Mouse (Mus musculus): ENCODE measurements around the gene Scgb1a1. TPM values are rescaled to one million over a fixed set of nuclear protein-coding genes. Genes with fewer than 3 reads are reported as not detected.
A peak's percentile ranks its signal among the peaks of the same experiment; 100 is the strongest.
"Not testable (repeated sequence)": the region's sequence is repeated elsewhere in the genome, so short reads cannot be mapped to it uniquely, and the experiment has no call there.

The Scgb1a1 gene
- polyA plus RNA-seq, 1 experiment: not detected

DNA sequence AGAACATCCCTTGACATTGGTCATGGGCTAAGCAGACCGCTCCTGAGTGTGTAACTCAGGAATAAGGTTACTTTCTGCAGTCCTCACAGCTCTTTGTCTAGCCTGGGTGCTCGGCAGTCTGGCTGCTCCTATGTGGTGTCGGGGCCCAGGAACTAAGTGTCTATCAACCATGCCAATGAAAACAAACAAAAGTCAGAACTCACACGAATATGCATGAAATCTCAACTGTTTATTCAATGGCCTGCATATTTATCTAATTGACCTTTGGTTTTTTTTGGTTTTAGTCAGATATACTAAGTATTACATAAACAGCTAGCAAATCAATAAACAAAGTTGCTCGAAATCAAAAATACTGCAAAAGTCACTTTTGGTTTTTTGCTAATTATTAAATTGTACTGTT, 7.4 kb upstream of the Scgb1a1 start:
- no peak for DNase-seq
- WGBS: 81% methylated on average over 5 of the region's 5 CpGs
- H3K4me1 ChIP-seq (ENCODE audit: control insufficient read depth, insufficient read depth, low read length): no peaks in the 10 kb centered on the region
- TF ChIP-seq POLR2A (IDR thresholded peaks at IDR 0.05; ENCODE audit: borderline replicate concordance, insufficient read depth, low read length) (no peak), CTCF (IDR thresholded peaks at IDR 0.05; ENCODE audit: borderline replicate concordance, insufficient read depth, low read depth, low read length) (no peak)
- no peaks in the 10 kb centered on the region for H3K27me3 ChIP-seq (ENCODE audit: control insufficient read depth, insufficient read depth, low read length)
- H3K4me3 ChIP-seq (replicated peaks; ENCODE audit: insufficient read depth, low read depth, low read length): no peak overlapping the region
- H3K27ac ChIP-seq (ENCODE audit: insufficient read depth, low read length): no peak overlapping the region

DNA sequence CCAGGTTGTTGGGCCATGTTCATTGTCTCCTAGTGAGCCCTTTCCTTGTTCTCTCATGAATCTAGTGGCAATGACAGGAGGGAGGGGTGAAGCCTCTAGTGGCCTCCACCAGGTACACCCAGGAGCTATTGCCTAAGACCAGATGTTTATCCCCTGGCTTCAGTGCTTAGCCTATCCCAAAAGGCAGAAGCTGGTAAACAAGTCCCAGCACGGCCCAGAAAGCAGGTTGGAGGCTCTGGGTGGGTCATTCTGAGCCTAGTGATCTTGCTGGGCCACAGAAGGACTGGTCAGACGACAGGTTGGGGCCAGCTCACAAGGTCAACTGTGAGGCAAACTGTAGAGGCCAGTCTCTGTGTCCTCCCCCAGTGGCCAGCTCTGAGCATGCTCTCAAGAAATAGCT, 3.0 kb upstream of the Scgb1a1 start:
- 52% methylated on average over 2 of the region's 2 CpGs for WGBS
- no peak for DNase-seq
- no peaks in the 10 kb centered on the region for H3K27me3 ChIP-seq (ENCODE audit: control insufficient read depth, insufficient read depth, low read length)
- H3K4me1 ChIP-seq (ENCODE audit: control insufficient read depth, insufficient read depth, low read length): no peaks in the 10 kb centered on the region
- H3K27ac ChIP-seq (ENCODE audit: insufficient read depth, low read length): no peak overlapping the region
- no peak overlapping the region for H3K4me3 ChIP-seq (replicated peaks; ENCODE audit: insufficient read depth, low read depth, low read length)
- no peak for TF ChIP-seq CTCF (IDR thresholded peaks at IDR 0.05; ENCODE audit: borderline replicate concordance, insufficient read depth, low read depth, low read length)
- no peak for TF ChIP-seq POLR2A (IDR thresholded peaks at IDR 0.05; ENCODE audit: borderline replicate concordance, insufficient read depth, low read length)

DNA sequence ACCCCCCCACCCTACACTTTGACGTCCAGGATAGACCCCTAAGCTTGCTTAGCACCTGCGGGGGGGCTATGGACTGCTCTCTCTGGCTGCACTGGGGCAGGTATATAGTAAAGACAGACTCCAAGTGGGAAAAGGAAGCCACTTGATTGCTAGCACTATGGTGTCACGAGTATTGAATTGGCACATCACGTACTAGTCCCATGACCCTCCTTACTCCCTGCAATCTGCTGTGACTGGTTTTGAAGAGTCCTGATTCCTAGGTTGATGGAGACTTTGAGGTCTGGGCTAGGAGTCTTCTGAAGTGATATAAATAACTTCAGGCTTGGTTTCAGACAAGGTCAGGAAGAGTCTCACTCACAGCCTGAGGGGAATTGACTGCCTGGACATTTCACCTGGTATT, 2.4 kb upstream of the Scgb1a1 start:
- TF ChIP-seq POLR2A (IDR thresholded peaks at IDR 0.05; ENCODE audit: borderline replicate concordance, insufficient read depth, low read length) (no peak), CTCF (IDR thresholded peaks at IDR 0.05; ENCODE audit: borderline replicate concordance, insufficient read depth, low read depth, low read length) (no peak)
- Histone ChIP-seq H3K27me3 (ENCODE audit: control insufficient read depth, insufficient read depth, low read length) (no peaks in the 10 kb centered on the region), H3K27ac (ENCODE audit: insufficient read depth, low read length) (no peak overlapping the region), H3K4me1 (ENCODE audit: control insufficient read depth, insufficient read depth, low read length) (no peaks in the 10 kb centered on the region), H3K4me3 (replicated peaks; ENCODE audit: insufficient read depth, low read depth, low read length) (no peak overlapping the region)
- DNase-seq: no peak
- 63% methylated on average over 4 of the region's 4 CpGs for WGBS

DNA sequence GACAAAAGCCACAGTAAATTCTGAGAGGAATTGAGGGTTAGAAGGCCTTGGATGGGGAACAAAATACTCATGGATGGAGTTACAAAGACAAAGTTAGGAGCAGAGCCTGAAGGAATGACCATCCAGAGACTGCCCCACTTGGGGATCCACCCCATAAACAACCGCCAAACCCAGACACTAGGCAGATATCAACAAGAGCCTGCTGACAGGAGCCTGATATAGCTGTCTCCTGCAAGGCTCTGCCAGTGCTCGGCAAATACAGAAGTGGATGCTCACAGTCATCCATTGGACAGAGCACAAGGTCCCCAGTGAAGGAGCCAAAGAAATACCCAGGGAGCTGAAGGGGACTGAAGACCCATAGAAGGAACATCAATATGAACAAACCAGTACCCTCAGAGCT, 3.9 kb downstream of the Scgb1a1 start:
- not testable (repeated sequence) for H3K4me3 ChIP-seq (replicated peaks; ENCODE audit: insufficient read depth, low read depth, low read length); H3K27me3 ChIP-seq (ENCODE audit: control insufficient read depth, insufficient read depth, low read length); H3K4me1 ChIP-seq (ENCODE audit: control insufficient read depth, insufficient read depth, low read length); DNase-seq; H3K27ac ChIP-seq (ENCODE audit: insufficient read depth, low read length)
- 86% methylated on average over 2 of the region's 2 CpGs for WGBS

DNA sequence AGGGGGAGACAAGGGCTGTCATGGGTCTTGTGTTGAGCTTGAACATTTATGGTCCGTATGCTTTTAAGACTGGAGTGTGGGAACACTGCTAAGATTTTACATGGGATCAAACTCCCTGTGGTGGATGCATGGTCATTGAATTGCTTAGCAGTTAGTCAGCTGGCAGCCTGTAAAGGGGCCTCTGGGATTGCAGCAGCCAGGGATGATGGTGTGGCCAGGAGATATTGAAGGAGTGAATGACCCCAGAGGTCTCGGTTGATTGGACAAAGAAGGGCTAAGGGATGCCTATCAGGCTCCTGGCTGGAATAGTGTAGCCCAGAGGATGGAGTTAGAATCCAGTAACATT, 4.8 kb downstream of the Scgb1a1 start:
- no peaks in the 10 kb centered on the region for H3K4me1 ChIP-seq (ENCODE audit: control insufficient read depth, insufficient read depth, low read length)
- no peak overlapping the region for H3K4me3 ChIP-seq (replicated peaks; ENCODE audit: insufficient read depth, low read depth, low read length)
- TF ChIP-seq POLR2A (IDR thresholded peaks at IDR 0.05; ENCODE audit: borderline replicate concordance, insufficient read depth, low read length): no peak
- no peak for TF ChIP-seq CTCF (IDR thresholded peaks at IDR 0.05; ENCODE audit: borderline replicate concordance, insufficient read depth, low read depth, low read length)
- DNase-seq: no peak
- H3K27ac ChIP-seq (ENCODE audit: insufficient read depth, low read length): no peak overlapping the region
- 92% methylated on average over 2 of the region's 2 CpGs for WGBS
- no peaks in the 10 kb centered on the region for H3K27me3 ChIP-seq (ENCODE audit: control insufficient read depth, insufficient read depth, low read length)

DNA sequence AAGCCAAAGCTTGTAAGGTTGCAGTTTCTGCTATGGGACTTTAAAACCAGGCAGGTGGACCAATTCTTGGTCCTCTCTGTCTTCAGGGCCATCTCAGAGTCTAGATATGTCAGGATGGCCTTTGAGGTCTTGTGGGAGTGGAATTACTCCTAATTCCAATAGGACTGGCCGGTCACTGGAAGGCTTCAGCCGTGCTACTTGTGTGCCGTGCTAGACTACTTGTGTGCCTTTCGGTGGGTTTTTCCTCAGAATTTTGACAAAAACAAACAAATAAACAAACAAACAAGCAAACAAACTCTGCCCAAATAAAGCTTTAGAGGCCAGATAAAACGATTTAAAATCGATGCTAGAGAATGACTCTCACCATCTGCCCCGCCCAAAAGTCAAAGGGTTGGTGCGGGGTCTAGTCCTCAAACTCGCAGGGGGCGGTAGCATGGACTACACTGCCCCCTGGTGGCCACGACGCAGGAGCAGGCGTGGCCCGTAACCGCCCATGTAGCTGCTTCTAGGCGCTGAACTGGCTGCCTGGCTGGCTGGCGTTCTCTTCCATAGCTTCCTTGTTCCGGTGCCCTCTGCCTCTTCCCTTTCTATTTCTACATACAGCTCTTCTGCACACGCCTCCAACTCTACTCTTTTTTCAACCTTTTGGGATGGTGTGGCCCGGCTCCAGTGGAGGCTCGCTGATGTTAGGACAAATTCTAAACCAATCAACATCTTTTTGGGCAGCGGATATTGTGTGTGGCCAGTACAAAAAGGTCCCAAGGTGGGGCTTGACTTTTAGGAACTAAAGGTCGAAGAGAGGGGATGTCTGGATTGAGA, 5.4 kb downstream of the Scgb1a1 start:
- peak; percentile 70 to 72 for DNase-seq
- H3K4me1 ChIP-seq (ENCODE audit: control insufficient read depth, insufficient read depth, low read length): no peaks in the 10 kb centered on the region
- WGBS: 16% methylated on average over 23 of the region's 23 CpGs
- H3K27me3 ChIP-seq (ENCODE audit: control insufficient read depth, insufficient read depth, low read length): no peaks in the 10 kb centered on the region
- no peak overlapping the region for H3K27ac ChIP-seq (ENCODE audit: insufficient read depth, low read length)
- no peak overlapping the region for H3K4me3 ChIP-seq (replicated peaks; ENCODE audit: insufficient read depth, low read depth, low read length)
- TF ChIP-seq POLR2A (IDR thresholded peaks at IDR 0.05; ENCODE audit: borderline replicate concordance, insufficient read depth, low read length): no peak
- TF ChIP-seq CTCF (IDR thresholded peaks at IDR 0.05; ENCODE audit: borderline replicate concordance, insufficient read depth, low read depth, low read length): peak; percentile 86

DNA sequence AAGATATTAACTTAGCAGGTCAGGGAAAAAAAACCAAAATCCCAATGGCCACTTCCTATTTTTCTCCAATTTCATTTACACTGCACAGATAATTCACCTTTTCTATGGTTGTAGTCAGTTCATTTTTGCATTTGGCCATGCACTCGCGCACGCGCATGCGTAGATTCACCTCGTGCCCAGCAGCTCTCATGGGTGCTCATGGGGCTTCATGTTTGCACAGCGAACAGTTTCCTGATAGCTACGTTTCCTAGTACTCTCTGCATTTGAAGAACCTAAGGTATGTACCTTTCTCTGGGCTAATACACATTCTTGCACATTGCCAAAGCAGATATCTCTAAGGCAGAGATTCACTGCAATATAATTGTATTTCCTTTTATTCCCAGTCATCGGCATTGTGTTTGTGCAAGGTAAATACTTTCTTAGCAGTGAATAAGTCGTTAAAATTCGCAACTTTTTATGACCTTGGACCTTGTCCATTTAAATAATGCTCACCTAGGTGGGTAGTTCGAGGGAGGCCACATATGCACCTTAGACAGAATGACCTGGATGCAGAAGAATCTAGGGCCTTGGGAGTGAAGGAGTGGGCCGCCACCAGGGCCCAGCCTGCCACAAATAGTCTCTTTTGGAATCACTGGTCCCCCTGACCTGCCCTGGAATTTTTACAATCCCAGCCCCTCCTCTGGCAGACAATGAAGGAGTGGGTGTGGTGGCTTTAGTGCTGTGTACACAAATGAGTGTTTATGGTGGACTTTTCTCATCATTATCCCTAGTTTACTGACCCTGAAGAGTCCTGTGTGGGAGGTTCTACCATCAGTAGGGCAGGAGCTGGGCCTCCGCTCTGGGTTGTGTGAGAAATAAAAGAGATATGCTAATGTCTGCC, 6.2 kb downstream of the Scgb1a1 start:
- Histone ChIP-seq H3K4me3 (replicated peaks; ENCODE audit: insufficient read depth, low read depth, low read length) (no peak overlapping the region), H3K27ac (ENCODE audit: insufficient read depth, low read length) (no peak overlapping the region), H3K4me1 (ENCODE audit: control insufficient read depth, insufficient read depth, low read length) (no peaks in the 10 kb centered on the region), H3K27me3 (ENCODE audit: control insufficient read depth, insufficient read depth, low read length) (no peaks in the 10 kb centered on the region)
- DNase-seq: no peak
- no peak for TF ChIP-seq POLR2A (IDR thresholded peaks at IDR 0.05; ENCODE audit: borderline replicate concordance, insufficient read depth, low read length)
- TF ChIP-seq CTCF (IDR thresholded peaks at IDR 0.05; ENCODE audit: borderline replicate concordance, insufficient read depth, low read depth, low read length): no peak
- 90% methylated on average over 14 of the region's 14 CpGs for WGBS

DNA sequence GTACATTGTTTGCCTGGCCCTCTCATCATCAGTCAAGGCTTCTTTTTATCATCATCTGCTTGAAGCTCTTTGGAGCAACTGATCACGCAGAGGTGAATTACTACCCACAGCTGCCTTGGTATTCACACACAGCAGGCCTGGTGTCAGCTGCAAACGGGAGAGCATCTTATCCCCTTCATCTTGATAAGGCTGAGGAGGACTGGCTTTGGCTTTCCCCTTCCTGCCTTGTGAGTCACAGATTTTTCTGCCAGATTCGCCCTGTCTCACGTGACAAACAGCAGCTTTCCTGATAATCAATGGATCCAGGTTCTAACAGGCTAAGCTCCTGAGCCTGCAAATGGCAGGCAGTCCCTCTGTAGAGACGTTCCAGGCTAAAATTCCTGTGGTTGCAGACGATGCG, 7.8 kb downstream of the Scgb1a1 start:
- TF ChIP-seq CTCF (IDR thresholded peaks at IDR 0.05; ENCODE audit: borderline replicate concordance, insufficient read depth, low read depth, low read length) (no peak), POLR2A (IDR thresholded peaks at IDR 0.05; ENCODE audit: borderline replicate concordance, insufficient read depth, low read length) (no peak)
- H3K4me3 ChIP-seq (replicated peaks; ENCODE audit: insufficient read depth, low read depth, low read length): no peak overlapping the region
- WGBS: 65% methylated on average over 7 of the region's 7 CpGs
- no peak for DNase-seq
- H3K4me1 ChIP-seq (ENCODE audit: control insufficient read depth, insufficient read depth, low read length): no peaks in the 10 kb centered on the region
- no peaks in the 10 kb centered on the region for H3K27me3 ChIP-seq (ENCODE audit: control insufficient read depth, insufficient read depth, low read length)
- no peak overlapping the region for H3K27ac ChIP-seq (ENCODE audit: insufficient read depth, low read length)
